Mouse (Mus musculus) thymus, adult 18-20 months (tissue): ENCODE results near the gene Higd2a.

Experiments used
- DNase-seq, 2 experiments: peaks; one replicate each; pipeline ENCODE4 v3.0.0; 2022; ENCODE audit warnings: mixed read lengths in 2 of 2

Higd2a gene

GRCm38 (mm10) chr13:54621960-54622521 lies 32.0 kb downstream of the Higd2a start:
- DNase-seq, result no peak

- DNase-seq, result no peak
Observed at GRCm38 (mm10) chr13:54629128-54629527, 39.1 kb downstream of the Higd2a start.

GRCm38 (mm10) chr13:54632731-54633277 lies 42.8 kb downstream of the Higd2a start:
- DNase-seq, result no peak

GRCm38 (mm10) chr13:54635011-54635410 lies 45.0 kb downstream of the Higd2a start:
- DNase-seq, result no peak
